Mouse (Mus musculus): ENCODE data around the gene Srcin1.

GRCm38 (mm10) chr11:97463991-97464390, 112.0 kb downstream of the Srcin1 start:
- TF ChIP-seq GATA1 (IDR thresholded peaks at IDR 0.05; ENCODE audit: borderline replicate concordance, low read length) (no peak), FLI1 (IDR thresholded peaks at IDR 0.05; ENCODE audit: low read length) (no peak)
